18 mouse cellular contexts compared by ENCODE assay signal in genomic region chr19:9987192-9987591, GRCm38 (mm10). TPM values are rescaled to one million over a fixed set of nuclear protein-coding genes. Genes with fewer than 3 reads are reported as not detected.
DNase-seq lines count a peak whose midpoint lies in the region; ATAC-seq and TF ChIP-seq lines count a peak whose summit lies in the region.
"Had no signal": no experiment of that assay in that cellular context is flagged by ENCODE, and none has a peak within 500 bp of the region (broad histone marks: within the 10 kb centered on the region; RNA-seq: fewer than 3 reads in every experiment).

No protein-coding gene starts in this region.

- H3K36me3 ChIP-seq in limb, embryonic 13.5 days, result peaks cover 22% of the 10 kb centered on the region

- no peaks in the 10 kb centered on the region for H3K27me3 ChIP-seq in limb, embryonic 13.5 days
- H3K27me3 ChIP-seq: heart, embryonic 15.5 days; hindbrain, embryonic 15.5 days; neural tube, embryonic 15.5 days had no signal

- no peak for ATAC-seq in limb, embryonic 13.5 days (ENCODE audit: low FRiP score, low read depth)

- intact Hi-C loops in gastrocnemius, adult 2 months (cut with DNase I), result no loop called here

- no peak for DNase-seq in gastrocnemius, adult 2 months
- no peak for DNase-seq in gastrocnemius, adult 18-20 months (ENCODE audit: low spot score)
- DNase-seq in retina, postnatal 1 day, result peak; percentile 27
- DNase-seq in retina, embryonic 14.5 days (ENCODE audit: low spot score), result no peak
- no peak for DNase-seq in cerebellum, adult 11 months
- no peak for DNase-seq in spleen, postnatal 14 days (ENCODE audit: low spot score in 2 of 2)
- DNase-seq in yolk sac, embryonic 10.5 days (ENCODE audit: low spot score), result no peak
- DNase-seq: cerebellum, adult 18-20 months; gastrocnemius, postnatal 10 days; kidney, adult 9 months; layer of hippocampus, adult 9-11 months; right cerebral cortex, postnatal 14 days; thymus, postnatal 36 days had no signal

- no peak overlapping the region for H3K9ac ChIP-seq in limb, embryonic 13.5 days
- H3K9ac ChIP-seq: heart, embryonic 15.5 days; hindbrain, embryonic 15.5 days; neural tube, embryonic 15.5 days had no signal

- no peak for TF ChIP-seq CTCF in gastrocnemius, adult 2 months (IDR thresholded peaks at IDR 0.05)

- no peak overlapping the region; the same call in 1 of the 2 replicates for H3K4me2 ChIP-seq in limb, embryonic 13.5 days (replicated peaks)
- H3K4me2 ChIP-seq: heart, embryonic 15.5 days; hindbrain, embryonic 15.5 days; neural tube, embryonic 15.5 days had no signal

- H3K4me1 ChIP-seq in limb, embryonic 13.5 days, result peaks cover 29% of the 10 kb centered on the region

- peak overlapping the region; percentile 72 for H3K27ac ChIP-seq in gastrocnemius, adult 2 months
- H3K27ac ChIP-seq in limb, embryonic 13.5 days, result peak overlapping the region; percentile 52; the same call in 1 of the 2 replicates
- H3K27ac ChIP-seq: heart, embryonic 15.5 days; hindbrain, embryonic 15.5 days; neural tube, embryonic 15.5 days had no signal

- H3K9me3 ChIP-seq in limb, embryonic 13.5 days, result no peaks in the 10 kb centered on the region
- H3K9me3 ChIP-seq: G1E; heart, embryonic 15.5 days; hindbrain, embryonic 15.5 days; neural tube, embryonic 15.5 days had no signal

- WGBS in limb, embryonic 13.5 days, result 20% methylated on average over 6 of the region's 6 CpGs

- no peak overlapping the region for H3K4me3 ChIP-seq in gastrocnemius, adult 2 months
- H3K4me3 ChIP-seq in limb, embryonic 13.5 days, result no peak overlapping the region
- H3K4me3 ChIP-seq: heart, embryonic 15.5 days; hindbrain, embryonic 15.5 days; neural tube, embryonic 15.5 days had no signal

RNA-seq across cellular contexts. Expression of gene Fth1, which starts 6.8 kb away (rescaled TPM):
- total RNA-seq in gastrocnemius, adult 2 months (2021), result 1,000 to 10,000 TPM; 2,168 to 2,432 TPM
- total RNA-seq in gastrocnemius, adult 18-20 months (2021), result 1,000 to 10,000 TPM; 2,098 to 2,234 TPM
- 1,470 and 1,484 TPM in 2 replicates for polyA plus RNA-seq in limb, embryonic 13.5 days (2015; fragmentation: Nextera tagmentation; extraction: Ambion mirVana)

RNA-seq across cellular contexts. Expression of gene Best1, which starts 14.2 kb away (rescaled TPM):
- total RNA-seq in gastrocnemius, adult 2 months (2021), result under 1 TPM; 0.28 to 0.46 TPM
- under 1 TPM; 0.11 to 0.24 TPM for total RNA-seq in gastrocnemius, adult 18-20 months (2021)
- 2.0 and 2.1 TPM in 2 replicates for polyA plus RNA-seq in limb, embryonic 13.5 days (2015; fragmentation: Nextera tagmentation; extraction: Ambion mirVana)

RNA-seq across cellular contexts. Expression of gene Rab3il1, which starts 14.3 kb away (rescaled TPM):
- total RNA-seq in gastrocnemius, adult 2 months (2021), result 1 to 10 TPM; 4.0 to 4.7 TPM
- total RNA-seq in gastrocnemius, adult 18-20 months (2021), result 1 to 10 TPM; 3.0 to 4.5 TPM
- polyA plus RNA-seq in limb, embryonic 13.5 days (2015; fragmentation: Nextera tagmentation; extraction: Ambion mirVana), result 40.6 and 45.2 TPM in 2 replicates

RNA-seq across cellular contexts. Expression of gene Fads3, which starts 54.2 kb away (rescaled TPM):
- 1 to 10 TPM; 2.2 to 2.3 TPM for total RNA-seq in gastrocnemius, adult 2 months (2021)
- 1 to 10 TPM; 2.2 to 5.7 TPM for total RNA-seq in gastrocnemius, adult 18-20 months (2021)
- polyA plus RNA-seq in limb, embryonic 13.5 days (2015; fragmentation: Nextera tagmentation; extraction: Ambion mirVana), result 10.0 and 10.8 TPM in 2 replicates
